Mouse (Mus musculus) lung, adult 2 months (tissue): ENCODE data around the gene Avl9.

Experiments used
- CTCF ChIP-seq: fragments of 200-500 bp; IDR thresholded peaks from 2 replicates; pipeline ENCODE4 v1.5.1; 2011; ENCODE audit warnings: mild to moderate bottlenecking, low read length, control low read depth; ENCODE audit not compliant: insufficient read depth
- POLR2A ChIP-seq: fragments of 200-500 bp; IDR thresholded peaks from 2 replicates; pipeline ENCODE4 v1.6.1; 2011; ENCODE audit warnings: low read depth, mild to moderate bottlenecking, control low read depth, low read length, borderline replicate concordance; ENCODE audit errors: extremely low read depth

DNA sequence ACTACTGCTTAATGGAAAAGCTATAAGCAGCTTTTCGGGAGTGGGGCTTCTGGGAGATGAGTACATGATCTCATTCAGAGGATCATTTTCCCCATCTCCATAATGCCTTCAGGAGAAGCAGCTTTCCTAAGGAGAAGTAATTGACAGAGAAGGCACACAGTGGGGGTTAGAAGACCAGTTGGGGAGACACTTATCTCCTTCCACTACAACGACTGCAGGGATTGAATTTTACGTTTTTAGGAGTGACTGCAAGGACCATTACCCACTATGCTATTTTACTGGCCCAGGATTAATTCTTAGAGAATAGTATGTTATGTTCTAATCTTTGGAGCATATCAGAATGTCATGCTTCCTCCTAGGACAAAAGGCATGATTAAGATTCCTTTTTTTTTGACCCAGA, 6.2 kb downstream of the Avl9 start:
- no peak for TF ChIP-seq CTCF
- no peak for TF ChIP-seq POLR2A
